ENCODE assay signal across 17 mouse cellular contexts in the genomic region with DNA sequence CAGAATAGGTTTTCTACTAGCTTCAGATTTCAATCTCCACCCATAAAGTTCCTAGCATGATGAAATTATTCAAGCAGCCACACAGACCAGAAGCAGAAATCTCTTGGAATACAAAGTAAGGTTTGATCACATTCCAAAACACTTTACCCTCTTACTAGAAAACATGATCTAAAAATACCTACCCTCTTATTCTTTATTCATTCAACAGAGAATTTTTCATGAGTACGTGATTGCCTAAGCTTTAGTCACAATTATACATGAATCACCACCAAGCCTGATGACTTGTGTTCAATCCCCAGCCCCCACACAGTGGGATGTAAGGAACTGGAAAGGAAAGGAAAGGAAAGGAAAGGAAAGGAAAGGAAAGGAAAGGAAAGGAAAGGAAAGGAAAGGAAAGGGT.
A peak's percentile ranks its signal among the peaks of the same experiment; 100 is the strongest.
DNase-seq lines count a peak whose midpoint lies in the region; TF ChIP-seq lines count a peak whose summit lies in the region.
"Had no signal": no experiment of that assay in that cellular context is flagged by ENCODE, and none has a peak within 500 bp of the region (broad histone marks: within the 10 kb centered on the region; RNA-seq: fewer than 3 reads in every experiment).

No protein-coding gene starts in this region.

- peaks cover 10% of the 10 kb centered on the region for H3K4me1 ChIP-seq in heart, adult 2 months (ENCODE audit: control insufficient read depth, insufficient read depth, low read length)
- no peaks in the 10 kb centered on the region for H3K4me1 ChIP-seq in midbrain, embryonic 10.5 days
- H3K4me1 ChIP-seq: forebrain, embryonic 12.5 days; hindbrain, embryonic 13.5 days; liver, embryonic 15.5 days had no signal

- H3K36me3 ChIP-seq in heart, adult 2 months (ENCODE audit: control insufficient read depth, insufficient read depth, low read length), result peaks cover 7% of the 10 kb centered on the region
- H3K36me3 ChIP-seq in midbrain, embryonic 10.5 days, result peaks cover 1% of the 10 kb centered on the region

- no peak overlapping the region for H3K4me3 ChIP-seq in heart, adult 2 months
- H3K4me3 ChIP-seq in midbrain, embryonic 10.5 days, result no peak overlapping the region
- H3K4me3 ChIP-seq: forebrain, embryonic 12.5 days; hindbrain, embryonic 13.5 days; liver, embryonic 15.5 days had no signal

- DNase-seq in heart, adult 2 months, result no peak
- DNase-seq in heart, postnatal 25 days (ENCODE audit: low spot score), result no peak
- DNase-seq in 3134 (ENCODE audit: extremely low read depth, insufficient read length, low spot score) (peak; percentile 36), 3T3-L1 (ENCODE audit: low read depth, low spot score) (peak; percentile 83)
- DNase-seq in brain, adult 2 months (ENCODE audit: low read depth, low spot score), result peak; percentile 62
- no peak for DNase-seq in embryo, embryonic 10.5 days (ENCODE audit: low spot score)
- no peak for DNase-seq in midbrain, embryonic 10.5 days (ENCODE audit: low spot score)
- DNase-seq: adrenal gland, adult 8-10 months; cerebellum, adult 18-20 months; cerebellum, postnatal 36 days; kidney, adult 2 months; kidney, postnatal 14 days; lung, postnatal 10 days; thymus, postnatal 25 days had no signal

- TF ChIP-seq POLR2A in heart, adult 2 months (IDR thresholded peaks at IDR 0.05; ENCODE audit: insufficient read depth, low read depth, low read length), result no peak

- H3K27ac ChIP-seq in heart, adult 2 months, result peak overlapping the region; percentile 69; the same call in 1 of the 2 replicates
- no peak overlapping the region for H3K27ac ChIP-seq in midbrain, embryonic 10.5 days (replicated peaks)
- H3K27ac ChIP-seq: forebrain, embryonic 12.5 days; hindbrain, embryonic 13.5 days; liver, embryonic 15.5 days had no signal

- peaks cover 3% of the 10 kb centered on the region; the same call in 1 of the 2 replicates for H3K79me2 ChIP-seq in heart, adult 2 months (replicated peaks; ENCODE audit: control insufficient read depth, insufficient read depth, low read length)

- intact Hi-C loops in heart, adult 2 months (cut with DNase I), result loop anchor here (5.0 kb wide), 1 partner anchor 140 kb away; no protein-coding TSS in a partner anchor
- intact Hi-C loops in heart, postnatal 25 days (cut with DNase I), result loop anchor here (5.0 kb wide), 3 partner anchors 70 to 145 kb away; no protein-coding TSS in a partner anchor

- no peak for TF ChIP-seq CTCF in heart, adult 2 months (IDR thresholded peaks at IDR 0.05)

- no peaks in the 10 kb centered on the region for H3K27me3 ChIP-seq in heart, adult 2 months (ENCODE audit: control insufficient read depth, insufficient read depth, low read length)
- no peaks in the 10 kb centered on the region for H3K27me3 ChIP-seq in midbrain, embryonic 10.5 days (ENCODE audit: low read depth, poor library complexity, severe bottlenecking)
- H3K27me3 ChIP-seq: forebrain, embryonic 12.5 days; hindbrain, embryonic 13.5 days; liver, embryonic 15.5 days had no signal

- TF ChIP-seq EP300 in heart, adult 2 months (IDR thresholded peaks at IDR 0.05; ENCODE audit: insufficient read depth, low read depth, low read length), result no peak

- H3K9ac ChIP-seq in heart, adult 2 months (ENCODE audit: low read depth, low read length), result no peak overlapping the region
- H3K9ac ChIP-seq: forebrain, embryonic 12.5 days; hindbrain, embryonic 13.5 days; liver, embryonic 15.5 days had no signal

- peaks cover 1% of the 10 kb centered on the region; the same call in 1 of the 2 replicates for H3K9me3 ChIP-seq in midbrain, embryonic 10.5 days (replicated peaks)
- H3K9me3 ChIP-seq: forebrain, embryonic 12.5 days; hindbrain, embryonic 13.5 days; liver, embryonic 15.5 days had no signal

- 30% methylated on average over 1 of the region's 1 CpGs for WGBS in heart, adult 2 months
- 98% methylated on average over 1 of the region's 1 CpGs for WGBS in midbrain, embryonic 10.5 days

Comparison
In these comparisons a context has a peak if more than half of its experiments do, and no peak if none do; other contexts are left out.
1. DNase-seq: peak in 3134 (single experiment), 3T3-L1 (single experiment) and brain, adult 2 months (single experiment); none in heart, adult 2 months (0 of 2), heart, postnatal 25 days (single experiment), embryo, embryonic 10.5 days (single experiment) and midbrain, embryonic 10.5 days (single experiment).